Mouse (Mus musculus): ENCODE data around the gene Fstl4. TPM values are rescaled to one million over a fixed set of nuclear protein-coding genes. Genes with fewer than 3 reads are reported as not detected.
"Not testable (repeated sequence)": the region's sequence is repeated elsewhere in the genome, so short reads cannot be mapped to it uniquely, and the experiment has no call there.

The Fstl4 gene
- polyA plus RNA-seq, 1 experiment from 2014 or later, result 0.06 TPM

GRCm38 (mm10) chr11:53069751-53070150 lies 305.3 kb downstream of the Fstl4 start:
- no peaks in the 10 kb centered on the region for H3K36me3 ChIP-seq
- WGBS (ENCODE audit: insufficient replicate concordance), result 56% methylated on average over 6 of the region's 6 CpGs
- ATAC-seq (ENCODE audit: low read depth) (no peak), DNase-seq (no peak)
- no peak overlapping the region for H3K4me3 ChIP-seq (replicated peaks)
- no peak overlapping the region for H3K27ac ChIP-seq
- H3K9me3 ChIP-seq (replicated peaks), result no peaks in the 10 kb centered on the region
- no peaks in the 10 kb centered on the region for H3K27me3 ChIP-seq
- H3K4me2 ChIP-seq, result no peak overlapping the region
- H3K9ac ChIP-seq, result no peak overlapping the region
- H3K4me1 ChIP-seq (replicated peaks), result no peaks in the 10 kb centered on the region

- H3K27ac ChIP-seq, result no peak overlapping the region
- WGBS (ENCODE audit: insufficient replicate concordance), result 4% methylated on average over 1 of the region's 1 CpGs
- H3K4me2 ChIP-seq, result no peak overlapping the region
- DNase-seq (no peak), ATAC-seq (ENCODE audit: low read depth) (no peak)
- no peaks in the 10 kb centered on the region for H3K27me3 ChIP-seq
- no peaks in the 10 kb centered on the region for H3K36me3 ChIP-seq
- H3K4me1 ChIP-seq (replicated peaks), result no peaks in the 10 kb centered on the region
- no peak overlapping the region for H3K4me3 ChIP-seq (replicated peaks)
- H3K9me3 ChIP-seq (replicated peaks), result no peaks in the 10 kb centered on the region
- no peak overlapping the region for H3K9ac ChIP-seq
Observed at GRCm38 (mm10) chr11:53071602-53072001, 307.2 kb downstream of the Fstl4 start.

- H3K4me3 ChIP-seq (replicated peaks), result no peak overlapping the region
- H3K36me3 ChIP-seq, result no peaks in the 10 kb centered on the region
- H3K4me1 ChIP-seq (replicated peaks), result no peaks in the 10 kb centered on the region
- H3K9ac ChIP-seq, result no peak overlapping the region
- H3K27ac ChIP-seq, result no peak overlapping the region
- no peaks in the 10 kb centered on the region for H3K27me3 ChIP-seq
- peaks cover 5% of the 10 kb centered on the region; the same call in 1 of the 2 replicates for H3K9me3 ChIP-seq (replicated peaks)
- no peak for DNase-seq
- H3K4me2 ChIP-seq, result no peak overlapping the region
- 61% methylated on average over 7 of the region's 7 CpGs for WGBS (ENCODE audit: insufficient replicate concordance)
- ATAC-seq (ENCODE audit: low read depth), result no peak
Observed at GRCm38 (mm10) chr11:53077641-53078040, 313.2 kb downstream of the Fstl4 start.

- H3K4me3 ChIP-seq (replicated peaks), result no peak overlapping the region
- no peak overlapping the region for H3K27ac ChIP-seq
- H3K4me2 ChIP-seq, result no peak overlapping the region
- WGBS (ENCODE audit: insufficient replicate concordance), result 27% methylated on average over 7 of the region's 7 CpGs
- no peak for DNase-seq
- ATAC-seq (ENCODE audit: low read depth), result no peak
- H3K36me3 ChIP-seq, result no peaks in the 10 kb centered on the region
- peaks cover 5% of the 10 kb centered on the region; the same call in 1 of the 2 replicates for H3K9me3 ChIP-seq (replicated peaks)
- H3K9ac ChIP-seq, result no peak overlapping the region
- no peaks in the 10 kb centered on the region for H3K4me1 ChIP-seq (replicated peaks)
- no peaks in the 10 kb centered on the region for H3K27me3 ChIP-seq
Observed at GRCm38 (mm10) chr11:53078419-53079334, 314.2 kb downstream of the Fstl4 start.

- 59% methylated on average over 6 of the region's 6 CpGs for WGBS (ENCODE audit: insufficient replicate concordance)
- no peak overlapping the region for H3K9ac ChIP-seq
- ATAC-seq (ENCODE audit: low read depth), result no peak
Observed at GRCm38 (mm10) chr11:53081310-53081709, 316.9 kb downstream of the Fstl4 start.

GRCm38 (mm10) chr11:53085367-53085766 lies 320.9 kb downstream of the Fstl4 start:
- 40% methylated on average over 6 of the region's 6 CpGs for WGBS (ENCODE audit: insufficient replicate concordance)
- Histone ChIP-seq H3K9me3 (replicated peaks) (no peaks in the 10 kb centered on the region), H3K9ac (no peak overlapping the region), H3K27me3 (no peaks in the 10 kb centered on the region), H3K4me1 (replicated peaks) (no peaks in the 10 kb centered on the region), H3K27ac (no peak overlapping the region), H3K4me2 (no peak overlapping the region), H3K36me3 (no peaks in the 10 kb centered on the region), H3K4me3 (replicated peaks) (no peak overlapping the region)
- DNase-seq (no peak), ATAC-seq (ENCODE audit: low read depth) (no peak)

More at GRCm38 (mm10) chr11:53081310-53081709, 316.9 kb downstream of the Fstl4 start:
- Histone ChIP-seq H3K9me3 (replicated peaks) (peaks cover 5% of the 10 kb centered on the region; the same call in 1 of the 2 replicates), H3K36me3 (no peaks in the 10 kb centered on the region), H3K4me1 (replicated peaks) (no peaks in the 10 kb centered on the region), H3K4me3 (replicated peaks) (no peak overlapping the region), H3K27ac (no peak overlapping the region), H3K27me3 (no peaks in the 10 kb centered on the region), H3K4me2 (no peak overlapping the region)
- DNase-seq, result no peak

GRCm38 (mm10) chr11:53085858-53086565 lies 321.6 kb downstream of the Fstl4 start:
- no peaks in the 10 kb centered on the region for H3K36me3 ChIP-seq
- no peak overlapping the region for H3K4me3 ChIP-seq (replicated peaks)
- H3K9me3 ChIP-seq (replicated peaks), result no peaks in the 10 kb centered on the region
- no peaks in the 10 kb centered on the region for H3K27me3 ChIP-seq
- WGBS (ENCODE audit: insufficient replicate concordance), result 69% methylated on average over 9 of the region's 9 CpGs
- no peaks in the 10 kb centered on the region for H3K4me1 ChIP-seq (replicated peaks)
- DNase-seq (no peak), ATAC-seq (ENCODE audit: low read depth) (no peak)
- H3K4me2 ChIP-seq, result no peak overlapping the region
- no peak overlapping the region for H3K9ac ChIP-seq
- H3K27ac ChIP-seq, result no peak overlapping the region

GRCm38 (mm10) chr11:53087896-53088295 lies 323.5 kb downstream of the Fstl4 start:
- not testable (repeated sequence) for ATAC-seq (ENCODE audit: low read depth); H3K9ac ChIP-seq; H3K4me3 ChIP-seq (replicated peaks); H3K9me3 ChIP-seq (replicated peaks); H3K27ac ChIP-seq; DNase-seq; H3K4me2 ChIP-seq; H3K27me3 ChIP-seq; H3K4me1 ChIP-seq (replicated peaks); H3K36me3 ChIP-seq
- 60% methylated on average over 3 of the region's 3 CpGs for WGBS (ENCODE audit: insufficient replicate concordance)

- no peak for DNase-seq
- Histone ChIP-seq H3K4me1 (replicated peaks) (no peaks in the 10 kb centered on the region), H3K36me3 (no peaks in the 10 kb centered on the region), H3K27ac (no peak overlapping the region), H3K9ac (no peak overlapping the region), H3K4me3 (replicated peaks) (no peak overlapping the region), H3K4me2 (no peak overlapping the region), H3K9me3 (replicated peaks) (no peaks in the 10 kb centered on the region), H3K27me3 (no peaks in the 10 kb centered on the region)
- no peak for ATAC-seq (ENCODE audit: low read depth)
- 56% methylated on average over 5 of the region's 5 CpGs for WGBS (ENCODE audit: insufficient replicate concordance)
Observed at GRCm38 (mm10) chr11:53091596-53091995, 327.2 kb downstream of the Fstl4 start.

GRCm38 (mm10) chr11:53096871-53097270 lies 332.4 kb downstream of the Fstl4 start:
- ATAC-seq (ENCODE audit: low read depth) (no peak), DNase-seq (no peak)
- H3K4me3 ChIP-seq (replicated peaks), result no peak overlapping the region
- WGBS (ENCODE audit: insufficient replicate concordance), result 52% methylated on average over 9 of the region's 9 CpGs
- H3K36me3 ChIP-seq, result no peaks in the 10 kb centered on the region
- no peak overlapping the region for H3K27ac ChIP-seq
- no peaks in the 10 kb centered on the region for H3K4me1 ChIP-seq (replicated peaks)
- H3K4me2 ChIP-seq, result no peak overlapping the region
- H3K27me3 ChIP-seq, result no peaks in the 10 kb centered on the region
- H3K9me3 ChIP-seq (replicated peaks), result no peaks in the 10 kb centered on the region
- H3K9ac ChIP-seq, result no peak overlapping the region

- no peaks in the 10 kb centered on the region for H3K9me3 ChIP-seq (replicated peaks)
- no peaks in the 10 kb centered on the region for H3K4me1 ChIP-seq (replicated peaks)
- WGBS (ENCODE audit: insufficient replicate concordance), result 69% methylated on average over 8 of the region's 8 CpGs
- ATAC-seq (ENCODE audit: low read depth) (no peak), DNase-seq (no peak)
- H3K27me3 ChIP-seq, result no peaks in the 10 kb centered on the region
- H3K4me2 ChIP-seq, result no peak overlapping the region
- no peak overlapping the region for H3K9ac ChIP-seq
- H3K36me3 ChIP-seq, result no peaks in the 10 kb centered on the region
- no peak overlapping the region for H3K27ac ChIP-seq
- H3K4me3 ChIP-seq (replicated peaks), result no peak overlapping the region
Observed at GRCm38 (mm10) chr11:53097331-53097730, 332.9 kb downstream of the Fstl4 start.
